Mouse (Mus musculus): ENCODE measurements around the gene Phf5a.
A peak's percentile ranks its signal among the peaks of the same experiment; 100 is the strongest.

The Phf5a gene

GRCm38 (mm10) chr15:81885418-81885934, 13.8 kb upstream of the Phf5a start:
- no peak for DNase-seq (ENCODE audit: low spot score)

GRCm38 (mm10) chr15:81882348-81882747, 10.6 kb upstream of the Phf5a start:
- DNase-seq (ENCODE audit: low spot score): no peak

- no peak for DNase-seq (ENCODE audit: low spot score)
These were observed 8.1 kb upstream of the Phf5a start for GRCm38 (mm10) chr15:81879531-81880401.

DNA sequence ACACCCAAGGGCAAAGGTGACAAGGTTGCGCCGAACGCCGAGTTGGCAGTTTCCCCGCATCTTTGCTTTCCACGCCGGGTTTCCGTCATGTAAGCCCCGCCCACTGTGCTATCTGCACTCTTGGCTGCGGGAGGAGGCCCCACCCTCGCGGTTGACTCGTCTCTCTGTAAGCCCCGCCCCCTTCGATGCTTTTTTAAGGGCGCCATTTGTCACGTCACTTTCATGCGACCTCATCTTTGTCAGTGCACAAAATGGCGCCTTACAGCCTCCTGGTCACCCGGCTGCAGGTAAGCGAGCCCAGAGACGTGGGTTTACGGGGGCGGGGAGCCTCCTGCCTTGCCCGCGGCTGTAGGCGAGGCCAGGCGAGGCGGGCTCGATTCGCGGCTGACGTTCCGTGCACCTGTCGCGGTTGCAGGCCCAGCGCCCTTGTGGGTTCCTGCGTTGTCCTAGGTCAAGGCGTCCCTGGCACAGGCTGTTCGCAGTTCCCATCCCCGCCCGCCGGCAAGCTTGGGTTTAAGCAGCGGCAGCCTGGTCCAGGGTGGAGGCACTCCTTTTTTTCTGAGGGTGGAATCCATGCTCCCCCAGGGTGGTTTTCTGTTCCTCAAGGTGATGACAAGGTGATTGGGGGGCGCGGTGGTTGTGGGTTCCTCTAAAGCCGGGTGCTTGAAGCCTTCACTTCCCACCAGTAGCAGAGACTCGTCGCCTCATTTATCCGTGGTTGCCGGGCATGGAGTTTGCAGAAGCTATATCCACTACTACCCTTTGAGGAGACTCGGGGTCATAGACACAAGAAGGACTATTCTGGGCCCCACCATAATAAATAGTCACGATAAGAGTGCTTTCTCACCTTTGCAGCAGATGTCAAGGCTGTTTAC, 788 bp upstream of the Phf5a start, which contains the start of gene Aco2:
TSS of gene Aco2 (plus strand) at position 48 of the 875 bp plus-strand sequence.
- DNase-seq (ENCODE audit: low spot score): peak; percentile 99

- DNase-seq (ENCODE audit: low spot score): no peak
These were observed 1.7 kb downstream of the Phf5a start for GRCm38 (mm10) chr15:81869985-81870384.

DNA sequence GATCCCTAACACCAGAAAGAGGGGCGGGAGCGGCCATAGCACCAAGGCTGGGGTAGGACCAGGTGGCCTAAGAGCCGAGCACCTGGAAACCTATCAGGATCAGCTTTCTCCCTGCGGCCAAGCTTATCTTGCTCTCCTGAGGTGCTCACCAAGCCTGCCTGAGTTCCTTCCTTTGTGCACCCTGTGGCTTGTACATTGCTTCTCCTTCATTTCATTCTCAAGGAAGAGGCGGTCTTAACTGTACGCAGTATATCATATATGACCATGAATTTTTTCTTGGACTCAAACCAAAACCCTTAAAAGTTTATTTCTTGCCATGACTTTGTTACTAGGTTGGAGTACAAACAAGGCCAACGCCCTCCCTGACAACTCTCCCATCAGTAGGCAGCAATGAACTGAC, 7.5 kb downstream of the Phf5a start:
- no peak for DNase-seq (ENCODE audit: low spot score)

GRCm38 (mm10) chr15:81860471-81861135, 11.1 kb downstream of the Phf5a start:
- no peak for DNase-seq (ENCODE audit: low spot score)

DNA sequence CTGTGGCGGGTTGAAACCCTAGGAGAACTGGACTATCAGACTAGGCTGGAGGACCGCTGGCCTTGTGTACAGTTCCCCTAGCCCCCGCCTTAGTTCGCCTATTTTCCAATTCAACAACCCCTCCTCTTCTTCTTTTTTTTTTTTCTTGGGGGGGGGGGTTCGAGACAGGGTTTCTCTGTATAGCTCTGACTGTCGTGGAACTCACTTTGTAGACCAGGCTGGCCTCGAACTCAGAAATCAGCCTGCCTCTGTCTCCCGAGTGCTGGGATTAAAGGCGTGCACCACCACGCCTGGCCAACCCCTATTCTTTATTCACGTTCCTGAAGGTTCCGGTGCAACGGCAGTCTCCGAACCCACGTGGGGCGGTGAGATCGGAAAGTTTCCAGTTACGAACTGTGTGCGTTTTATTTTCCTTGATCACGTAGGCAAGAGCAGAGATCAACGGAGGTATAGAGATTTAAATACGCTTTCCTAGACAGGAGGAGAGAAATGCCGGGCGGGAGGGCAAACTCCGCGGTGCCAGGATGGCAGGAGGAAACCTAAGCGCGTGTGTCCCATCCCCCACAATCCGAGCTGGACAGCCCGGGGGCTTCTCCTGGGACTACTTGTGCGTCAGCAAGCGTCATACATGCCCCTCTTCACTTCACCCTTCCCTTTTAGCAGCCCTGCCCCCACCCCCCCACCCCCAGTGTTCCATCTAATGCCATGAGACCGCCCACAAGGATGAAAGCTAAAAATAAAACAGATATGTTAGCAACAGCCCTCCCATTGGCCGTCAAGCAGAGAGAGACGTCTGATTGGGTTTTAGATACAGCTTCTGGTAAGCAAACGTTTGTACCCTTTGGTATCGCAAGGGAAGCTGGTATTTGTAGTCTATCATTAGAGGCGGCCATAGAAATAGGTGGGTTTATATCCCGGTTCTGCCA, 12.1 kb downstream of the Phf5a start:
- peak; percentile 92 for DNase-seq (ENCODE audit: low spot score)

- no peak for DNase-seq (ENCODE audit: low spot score)
These were observed 13.0 kb downstream of the Phf5a start, which contains the start of gene Tob2 for GRCm38 (mm10) chr15:81858517-81859329. Gene Tob2, minus strand, starts transcription at chr15:81858796.

GRCm38 (mm10) chr15:81858138-81858516, 13.6 kb downstream of the Phf5a start:
- peak; percentile 93 for DNase-seq (ENCODE audit: low spot score)

DNA sequence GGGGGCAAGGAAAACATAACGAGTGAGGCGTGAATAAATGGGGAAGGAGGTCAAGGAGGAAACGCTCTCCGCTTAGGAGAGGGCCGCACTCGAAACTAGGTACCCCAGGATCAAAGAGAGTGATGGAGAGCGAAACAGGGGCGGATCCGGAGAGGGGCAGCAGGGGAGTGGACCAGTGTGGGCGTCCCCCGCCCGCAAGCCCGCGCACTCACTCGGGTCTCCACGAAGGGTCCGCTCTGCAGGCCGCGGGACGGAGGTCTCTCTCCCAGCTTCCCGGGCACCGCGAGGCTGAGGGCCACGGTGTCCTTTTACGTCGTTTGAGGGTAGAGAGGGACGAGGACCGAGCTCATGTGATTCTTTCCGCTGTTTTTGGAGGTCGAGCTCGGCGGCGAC, 14.0 kb downstream of the Phf5a start:
- DNase-seq (ENCODE audit: low spot score): no peak

GRCm38 (mm10) chr15:81856938-81857723, 14.6 kb downstream of the Phf5a start:
- DNase-seq (ENCODE audit: low spot score): no peak

DNA sequence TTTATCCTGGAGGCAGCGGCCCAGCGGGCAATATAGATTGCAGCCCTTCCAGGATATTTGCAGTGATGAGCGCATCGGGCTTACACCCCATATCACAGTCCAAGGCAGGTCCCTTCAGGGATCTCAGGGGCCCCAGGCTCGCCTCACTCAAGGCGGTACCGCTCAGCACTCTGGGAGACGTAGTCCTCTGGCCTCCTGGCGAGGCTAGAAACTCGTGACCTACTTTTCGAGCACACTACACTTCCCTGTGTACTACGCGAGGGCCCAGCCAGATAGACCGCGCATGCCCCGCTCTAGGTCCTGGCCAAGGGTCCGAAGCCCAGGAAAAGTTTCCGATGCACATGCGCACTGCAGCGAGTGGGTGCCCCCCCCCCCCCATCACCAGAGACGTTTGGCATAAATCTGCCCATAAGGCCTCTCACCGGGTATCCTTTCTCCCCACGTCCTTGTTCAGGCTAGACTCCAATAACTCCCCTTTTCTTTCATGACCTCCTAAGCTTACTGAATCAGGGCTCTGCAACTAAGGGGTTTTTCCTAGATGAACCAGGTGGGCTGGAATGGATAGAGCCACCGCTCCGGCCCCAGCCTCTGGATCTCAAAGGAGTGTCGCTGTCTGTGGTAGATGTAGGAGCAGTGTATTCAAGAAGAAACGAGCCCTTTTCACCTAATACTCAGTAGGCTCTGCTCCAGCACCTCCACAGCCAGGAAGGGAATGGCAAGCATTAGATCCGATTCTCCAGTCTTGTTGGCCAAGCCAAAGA, 15.5 kb downstream of the Phf5a start:
- no peak for DNase-seq (ENCODE audit: low spot score)

DNA sequence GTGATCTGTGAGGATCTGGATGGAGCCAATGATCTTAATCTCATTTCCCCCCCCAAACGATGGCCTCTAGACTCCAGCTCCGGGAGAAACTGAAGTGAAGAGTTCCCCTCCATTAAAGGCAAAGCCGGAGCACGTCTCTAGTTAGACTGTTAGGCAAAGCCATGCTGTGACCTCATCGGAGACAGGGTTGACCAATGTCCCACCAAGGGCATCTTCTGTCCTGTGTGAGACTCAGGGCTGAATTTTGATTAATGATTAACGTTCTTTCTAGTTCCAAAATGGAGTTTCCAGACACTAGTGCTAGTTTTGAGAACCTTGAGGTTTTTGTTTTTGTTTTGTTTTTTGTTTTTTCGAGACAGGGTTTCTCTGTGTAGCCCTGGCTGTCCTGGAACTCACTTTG, 18.6 kb downstream of the Phf5a start:
- DNase-seq (ENCODE audit: low spot score): no peak

DNA sequence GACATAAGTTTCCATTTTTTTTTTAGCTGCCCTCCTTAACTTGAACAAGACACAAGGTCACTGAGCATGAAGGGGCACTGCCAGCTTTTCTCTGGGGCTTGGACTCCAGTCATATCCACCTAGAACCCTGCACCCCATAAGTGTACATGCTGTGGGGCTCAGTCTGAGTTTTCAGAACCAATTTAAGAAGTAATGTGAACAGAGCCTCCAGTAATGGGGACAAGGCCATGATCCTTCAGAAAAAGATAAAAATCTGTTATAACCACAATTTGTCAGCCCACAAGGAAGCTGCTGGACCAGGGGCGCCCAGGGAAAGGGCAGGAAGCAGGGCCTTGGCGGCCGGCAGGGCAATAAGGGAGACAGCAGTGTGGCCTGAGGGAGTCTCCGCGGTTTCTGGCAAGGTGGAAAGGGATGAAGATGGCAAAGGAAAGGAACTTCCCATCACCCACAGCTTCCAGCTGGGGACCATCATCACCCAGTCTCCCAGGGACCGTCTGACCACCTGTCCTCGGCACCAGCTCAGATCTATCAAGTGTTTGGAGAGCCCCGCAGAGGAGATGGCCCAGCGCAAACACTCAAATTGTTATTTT, 19.2 kb downstream of the Phf5a start:
- DNase-seq (ENCODE audit: low spot score): no peak

DNA sequence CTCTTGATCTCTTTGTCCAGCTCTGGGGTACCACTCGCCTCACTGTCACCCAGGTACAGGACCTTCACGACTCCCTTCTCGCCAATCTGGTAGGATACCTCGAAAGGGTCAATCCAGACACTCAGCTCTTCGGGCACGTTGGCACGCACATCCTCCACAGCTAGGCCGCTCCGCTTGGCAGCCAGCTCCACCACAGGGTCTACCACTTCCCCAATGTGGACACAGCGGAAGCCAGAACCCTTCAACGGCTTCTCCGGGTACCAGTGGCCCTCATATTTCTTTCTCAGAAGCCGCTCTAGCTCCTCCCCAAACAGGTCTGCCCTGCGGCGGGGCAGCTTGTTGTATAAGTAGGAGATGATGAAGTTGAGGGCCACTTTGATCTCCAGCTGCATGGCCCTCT, 20.3 kb downstream of the Phf5a start:
- no peak for DNase-seq (ENCODE audit: low spot score)

DNA sequence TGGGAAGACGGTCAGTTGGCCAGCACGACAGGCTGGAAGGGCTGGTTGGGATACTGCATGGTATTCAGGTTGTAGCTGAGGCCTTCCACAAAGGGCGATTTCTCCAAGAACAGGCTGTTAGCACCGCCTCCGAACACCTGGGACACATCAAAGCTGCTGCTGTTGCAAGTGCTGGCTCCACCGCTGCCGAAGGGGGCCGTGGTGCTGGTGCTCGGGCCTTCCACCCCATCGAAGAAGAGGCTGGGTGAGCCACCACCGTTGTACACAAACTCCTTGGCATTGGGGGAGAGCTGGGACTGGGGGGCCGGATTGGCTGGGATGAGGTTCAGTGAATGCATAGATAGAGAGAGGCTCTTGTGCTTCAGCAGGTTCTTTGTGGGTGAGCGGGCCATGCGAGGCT, 21.0 kb downstream of the Phf5a start:
- DNase-seq (ENCODE audit: low spot score): no peak

DNA sequence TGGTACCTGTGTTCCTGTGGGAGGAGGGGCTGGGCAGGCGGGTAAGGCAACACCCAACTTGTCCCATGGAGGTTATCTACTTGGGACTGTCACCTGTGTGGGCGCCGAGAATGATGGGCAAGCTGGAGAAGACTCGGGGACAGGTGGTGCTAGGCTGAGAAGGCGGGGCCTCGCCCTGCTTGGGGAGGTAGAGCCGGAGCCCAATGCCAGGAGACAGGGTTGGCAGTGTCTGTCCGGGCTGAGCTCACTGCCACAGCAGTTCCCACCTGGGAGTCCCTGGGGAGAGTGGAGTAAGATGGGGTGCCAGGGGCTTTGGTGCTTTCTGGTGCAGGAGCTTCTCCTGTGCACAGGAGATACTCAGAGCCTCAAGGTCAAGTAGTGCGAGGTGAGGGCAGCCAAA, 22.6 kb downstream of the Phf5a start:
- DNase-seq (ENCODE audit: low spot score): no peak

Data from layer of hippocampus, adult 9-10 months (tissue).